Comparison of ENCODE assay signal across 22 mouse cellular contexts in the genomic region with DNA sequence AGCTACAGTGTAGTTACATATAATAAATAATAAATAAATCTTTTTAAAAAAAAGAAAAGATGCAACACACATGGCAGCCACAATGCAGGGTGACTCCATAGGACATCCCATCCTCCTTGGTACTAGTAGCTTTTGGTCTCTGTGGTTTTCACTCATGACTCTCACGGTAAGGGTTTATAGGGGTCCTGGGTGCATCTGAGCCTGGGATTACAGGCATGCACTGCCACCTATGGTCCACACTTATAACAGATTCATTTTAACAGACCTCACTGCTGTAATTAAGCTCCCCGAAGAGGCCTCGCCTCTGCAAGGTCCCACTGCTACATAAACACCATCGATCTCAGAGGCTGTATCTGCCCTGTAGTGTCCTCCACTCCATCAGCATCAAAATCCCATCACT. TPM values are rescaled to one million over a fixed set of nuclear protein-coding genes. Genes with fewer than 3 reads are reported as not detected.
DNase-seq lines count a peak whose midpoint lies in the region; ATAC-seq and TF ChIP-seq lines count a peak whose summit lies in the region.
"Had no signal": no experiment of that assay in that cellular context is flagged by ENCODE, and none has a peak within 500 bp of the region (broad histone marks: within the 10 kb centered on the region; RNA-seq: fewer than 3 reads in every experiment).

No protein-coding gene starts in this region.

- ATAC-seq in stomach, postnatal 0 days (ENCODE audit: low FRiP score, low TSS enrichment) = no peak
- ATAC-seq: forebrain, embryonic 13.5 days; inflammation-experienced regulatory T-cells, adult 6 months; midbrain, embryonic 15.5 days had no signal

- 0 out of 2 replicates have a peak, but pooled peaks have one; percentile 7 for TF ChIP-seq CTCF in spleen, adult 2 months (IDR thresholded peaks at IDR 0.05; ENCODE audit: extremely low read depth, insufficient read depth, insufficient read length, insufficient replicate concordance)
- TF ChIP-seq CTCF in stomach, postnatal 0 days (IDR thresholded peaks at IDR 0.05; ENCODE audit: low read depth) = peak; percentile 22
- no peak for TF ChIP-seq CTCF in gastrocnemius, adult 2 months (IDR thresholded peaks at IDR 0.05)

- no peak overlapping the region for H3K4me3 ChIP-seq in spleen, adult 2 months (ENCODE audit: extremely low read depth, insufficient read depth, insufficient read length)
- H3K4me3 ChIP-seq in stomach, postnatal 0 days (ENCODE audit: low read depth, low read length) = no peak overlapping the region
- no peak overlapping the region for H3K4me3 ChIP-seq in gastrocnemius, adult 2 months
- H3K4me3 ChIP-seq: forebrain, embryonic 13.5 days; heart, embryonic 10.5 days; liver, embryonic 13.5 days; midbrain, embryonic 15.5 days; myocyte had no signal

- peaks cover 21% of the 10 kb centered on the region for H3K36me3 ChIP-seq in spleen, adult 2 months (ENCODE audit: control insufficient read depth, insufficient read depth, low read length)
- H3K36me3 ChIP-seq in stomach, postnatal 0 days (ENCODE audit: control insufficient read depth, insufficient read depth, low read length) = no peaks in the 10 kb centered on the region
- H3K36me3 ChIP-seq: liver, embryonic 13.5 days; midbrain, embryonic 15.5 days had no signal

- no peaks in the 10 kb centered on the region for H3K9me3 ChIP-seq in stomach, postnatal 0 days (ENCODE audit: control insufficient read depth, low read length)
- H3K9me3 ChIP-seq: forebrain, embryonic 13.5 days; heart, embryonic 10.5 days; liver, embryonic 13.5 days; midbrain, embryonic 15.5 days had no signal

- intact Hi-C loops in gastrocnemius, adult 2 months (cut with DNase I) = no loop called here

- H3K27ac ChIP-seq in spleen, adult 2 months (ENCODE audit: insufficient read depth, low read length) = no peak overlapping the region
- no peak overlapping the region for H3K27ac ChIP-seq in stomach, postnatal 0 days (replicated peaks)
- no peak overlapping the region for H3K27ac ChIP-seq in gastrocnemius, adult 2 months
- H3K27ac ChIP-seq: forebrain, embryonic 13.5 days; heart, embryonic 10.5 days; hindbrain, embryonic 14.5 days; liver, embryonic 13.5 days; midbrain, embryonic 15.5 days had no signal

- peak; percentile 51 for DNase-seq in heart, adult 11 months
- DNase-seq in heart, adult 8-10 months (ENCODE audit: low spot score) = no peak
- DNase-seq in spleen, adult 2 months (ENCODE audit: low read depth in 1 of 2, low spot score in 2 of 2) = no peak
- no peak for DNase-seq in spleen, postnatal 10 days (ENCODE audit: low spot score in 2 of 2)
- no peak for DNase-seq in stomach, postnatal 0 days (ENCODE audit: low spot score)
- DNase-seq in neural tube, embryonic 10.5 days (ENCODE audit: extremely low spot score, low spot score) = no peak
- no peak for DNase-seq in gastrocnemius, adult 2 months
- no peak for DNase-seq in cerebellum, adult 9-10 months
- DNase-seq: adrenal gland, postnatal 10 days; cerebellum, adult 9-11 months; heart, postnatal 4 days; kidney, postnatal 25 days; liver, embryonic 13.5 days; lung, embryonic 14.5 days; lung, postnatal 36 days had no signal

- TF ChIP-seq EP300 in stomach, postnatal 0 days (optimal IDR thresholded peaks at IDR 0.05) = no peak

- no peak for TF ChIP-seq POLR2A in spleen, adult 2 months (IDR thresholded peaks at IDR 0.05; ENCODE audit: low read depth, low read length)

- H3K4me2 ChIP-seq in stomach, postnatal 0 days (replicated peaks; ENCODE audit: low read depth) = no peak overlapping the region
- H3K4me2 ChIP-seq: forebrain, embryonic 13.5 days; hindbrain, embryonic 14.5 days; liver, embryonic 13.5 days; lung, embryonic 14.5 days; midbrain, embryonic 15.5 days had no signal

- WGBS in spleen, adult 2 months = 73% methylated on average over 4 of the region's 4 CpGs
- 52% methylated on average over 4 of the region's 4 CpGs for WGBS in stomach, postnatal 0 days

- H3K9ac ChIP-seq in stomach, postnatal 0 days (ENCODE audit: low read length) = no peak overlapping the region
- H3K9ac ChIP-seq: forebrain, embryonic 13.5 days; hindbrain, embryonic 14.5 days; liver, embryonic 13.5 days; lung, embryonic 14.5 days; midbrain, embryonic 15.5 days had no signal

- H3K27me3 ChIP-seq in spleen, adult 2 months (ENCODE audit: control insufficient read depth, insufficient read depth, low read length) = no peaks in the 10 kb centered on the region
- H3K27me3 ChIP-seq in stomach, postnatal 0 days (ENCODE audit: control insufficient read depth, insufficient read depth, low read length) = no peaks in the 10 kb centered on the region
- H3K27me3 ChIP-seq: forebrain, embryonic 13.5 days; liver, embryonic 13.5 days; midbrain, embryonic 15.5 days had no signal

- H3K4me1 ChIP-seq in spleen, adult 2 months (ENCODE audit: control insufficient read depth, insufficient read depth, insufficient read length) = no peaks in the 10 kb centered on the region
- H3K4me1 ChIP-seq in stomach, postnatal 0 days (replicated peaks; ENCODE audit: control insufficient read depth, insufficient read depth) = no peaks in the 10 kb centered on the region
- H3K4me1 ChIP-seq: forebrain, embryonic 13.5 days; heart, embryonic 10.5 days; liver, embryonic 13.5 days; midbrain, embryonic 15.5 days had no signal

RNA-seq across cellular contexts. Expression of a gene that starts 32.9 kb away (rescaled TPM):
- total RNA-seq in heart, adult 8-10 months (2022) = under 1 TPM in 2 of 4 experiments, not detected in 2; 0.06 to 0.08 TPM
- polyA plus RNA-seq in spleen, adult 2 months (2012; rRNA removed) = 4.2 TPM in 2 replicates
- 0.16 and 0.21 TPM in 2 replicates for polyA plus RNA-seq in stomach, postnatal 0 days (2015; fragmentation: Nextera tagmentation; extraction: Ambion mirVana)
- under 1 TPM in 1 of 2 experiments, not detected in 1; 0.06 TPM for total RNA-seq in gastrocnemius, adult 2 months (2021)
- total RNA-seq: gastrocnemius, adult 18-20 months had no signal
- polyA plus RNA-seq: heart, embryonic 10.5 days; liver, embryonic 13.5 days; lung, embryonic 14.5 days had no signal
